Mouse (Mus musculus) olfactory bulb, adult 2 months (tissue): Measurements from ENCODE around the gene Dnajc17. TPM values are rescaled to one million over a fixed set of nuclear protein-coding genes. Genes with fewer than 3 reads are reported as not detected.

Source experiments
- H3K27ac ChIP-seq: fragments of 200-500 bp; 2 replicates; pipeline ENCODE4 v1.5.1; 2012; ENCODE audit warnings: low read depth, low read length; ENCODE audit not compliant: insufficient read depth
- H3K4me1 ChIP-seq: fragments of 200-500 bp; 2 replicates; pipeline ENCODE4 v1.6.1; 2012; ENCODE audit warnings: low read length; ENCODE audit not compliant: control insufficient read depth, insufficient read depth
- H3K4me3 ChIP-seq: fragments of 200-500 bp; 2 replicates; pipeline ENCODE4 v1.5.1; 2012; ENCODE audit warnings: mild to moderate bottlenecking, low read depth, low read length, moderate library complexity; ENCODE audit not compliant: insufficient read depth
- CTCF ChIP-seq: fragments of 200-500 bp; IDR thresholded peaks from 2 replicates; pipeline ENCODE4 v1.5.1; 2012; ENCODE audit warnings: low read depth, mild to moderate bottlenecking, low read length, moderate library complexity; ENCODE audit not compliant: insufficient read depth
- POLR2A ChIP-seq: fragments of 200-500 bp; IDR thresholded peaks from 2 replicates; pipeline ENCODE4 v1.6.1; 2012; ENCODE audit warnings: mild to moderate bottlenecking, low read depth, low read length, moderate library complexity; ENCODE audit not compliant: insufficient read depth
- WGBS: fragments of 180-500 bp; shearing (Covaris S2); methylation state at CpG from one replicate; pipeline ENCODE4 v1.1.7; 2018; 5-methylcytosine and 5-hydroxymethylcytosine counted together
- polyA plus RNA-seq: library from polyadenylated mRNA; stranded (reverse); fragments of >200 nt; gene quantifications from 2 replicates; pipeline ENCODE4 v1.2.4, GENCODE M21; 2012; ENCODE audit warnings: low replicate concordance; ENCODE audit not compliant: missing spikeins, insufficient read depth, insufficient read length

Gene Dnajc17
- polyA plus RNA-seq, 1 experiment: not detected

DNA sequence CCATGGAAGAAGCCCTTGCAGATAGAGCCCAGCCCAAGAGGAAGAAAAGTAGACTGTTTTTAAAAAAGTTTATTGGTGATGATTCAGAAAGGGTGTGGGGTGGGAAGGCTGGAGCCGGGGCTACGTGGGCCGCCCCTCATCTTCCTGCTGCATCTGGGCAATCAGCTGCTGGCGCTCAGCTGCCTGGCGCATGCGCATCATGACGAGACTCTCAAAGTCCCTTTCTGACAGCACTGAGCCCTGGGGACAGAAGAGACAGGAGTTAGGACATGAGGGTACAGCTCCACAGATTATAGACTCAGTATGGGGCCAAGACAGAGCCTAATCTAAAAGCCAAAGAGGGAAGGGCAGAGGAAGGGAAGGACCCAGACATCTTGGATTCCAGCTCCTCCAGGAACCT is 36.1 kb downstream of the Dnajc17 start:
- Histone ChIP-seq H3K4me1 (peaks cover 59% of the 10 kb centered on the region), H3K27ac (peak overlapping the region; percentile 76), H3K4me3 (no peak overlapping the region)
- TF ChIP-seq POLR2A (no peak), CTCF (no peak)
- WGBS: 68% methylated on average over 7 of the region's 7 CpGs

- 81% methylated on average over 8 of the region's 8 CpGs for WGBS
- Histone ChIP-seq H3K4me3 (no peak overlapping the region), H3K4me1 (peaks cover 65% of the 10 kb centered on the region), H3K27ac (no peak overlapping the region)
- TF ChIP-seq CTCF (no peak), POLR2A (no peak)
These were observed 37.0 kb downstream of the Dnajc17 start for GRCm38 (mm10) chr2:119171574-119171973.

DNA sequence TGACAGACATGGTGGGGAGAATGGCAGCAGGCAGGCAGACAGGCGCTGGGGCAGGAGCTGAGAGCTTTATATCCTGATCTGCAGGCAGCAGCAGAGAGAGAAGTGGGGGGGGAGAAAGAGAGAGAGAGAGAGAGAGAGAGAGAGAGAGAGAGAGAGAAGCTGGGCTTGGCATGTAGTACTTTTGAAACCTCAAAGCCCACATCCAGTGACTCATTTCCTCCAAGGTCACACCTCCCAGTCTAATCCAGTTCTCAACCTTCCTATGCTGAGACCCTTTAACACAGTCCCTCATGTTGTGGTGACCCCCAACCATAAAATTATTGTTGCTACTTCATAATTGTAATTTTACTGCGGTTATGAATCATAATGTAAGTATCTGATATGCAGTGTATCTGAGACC is 38.3 kb downstream of the Dnajc17 start:
- Histone ChIP-seq H3K4me3 (no peak overlapping the region), H3K27ac (no peak overlapping the region), H3K4me1 (peaks cover 61% of the 10 kb centered on the region)
- no peak for TF ChIP-seq POLR2A
- TF ChIP-seq CTCF: no peak
- WGBS: 88% methylated on average over 2 of the region's 2 CpGs

DNA sequence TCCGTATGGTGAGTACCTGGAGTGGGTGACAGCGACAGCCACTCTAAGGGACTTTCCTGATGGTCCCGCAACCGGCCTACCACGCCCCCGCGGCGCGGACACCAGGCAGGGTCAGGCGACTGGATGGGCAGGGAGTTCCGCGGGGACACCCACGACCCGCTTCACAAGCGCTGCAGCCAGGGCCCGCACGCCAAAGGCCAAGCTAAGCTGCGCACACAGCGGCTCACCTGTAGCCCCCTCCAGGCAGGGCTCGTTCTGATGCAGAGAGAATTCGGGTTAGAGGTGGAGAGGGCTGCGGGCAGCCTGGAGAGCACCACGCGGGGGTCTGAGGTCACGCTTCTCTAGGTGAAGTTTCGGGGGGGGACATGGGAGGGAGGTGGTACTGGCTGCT is 40.7 kb downstream of the Dnajc17 start:
- no peak overlapping the region for H3K27ac ChIP-seq
- H3K4me3 ChIP-seq: peak overlapping the region; percentile 52
- no peak for TF ChIP-seq CTCF
- TF ChIP-seq POLR2A: no peak
- peaks cover 37% of the 10 kb centered on the region for H3K4me1 ChIP-seq
- 7% methylated on average over 26 of the region's 26 CpGs for WGBS

DNA sequence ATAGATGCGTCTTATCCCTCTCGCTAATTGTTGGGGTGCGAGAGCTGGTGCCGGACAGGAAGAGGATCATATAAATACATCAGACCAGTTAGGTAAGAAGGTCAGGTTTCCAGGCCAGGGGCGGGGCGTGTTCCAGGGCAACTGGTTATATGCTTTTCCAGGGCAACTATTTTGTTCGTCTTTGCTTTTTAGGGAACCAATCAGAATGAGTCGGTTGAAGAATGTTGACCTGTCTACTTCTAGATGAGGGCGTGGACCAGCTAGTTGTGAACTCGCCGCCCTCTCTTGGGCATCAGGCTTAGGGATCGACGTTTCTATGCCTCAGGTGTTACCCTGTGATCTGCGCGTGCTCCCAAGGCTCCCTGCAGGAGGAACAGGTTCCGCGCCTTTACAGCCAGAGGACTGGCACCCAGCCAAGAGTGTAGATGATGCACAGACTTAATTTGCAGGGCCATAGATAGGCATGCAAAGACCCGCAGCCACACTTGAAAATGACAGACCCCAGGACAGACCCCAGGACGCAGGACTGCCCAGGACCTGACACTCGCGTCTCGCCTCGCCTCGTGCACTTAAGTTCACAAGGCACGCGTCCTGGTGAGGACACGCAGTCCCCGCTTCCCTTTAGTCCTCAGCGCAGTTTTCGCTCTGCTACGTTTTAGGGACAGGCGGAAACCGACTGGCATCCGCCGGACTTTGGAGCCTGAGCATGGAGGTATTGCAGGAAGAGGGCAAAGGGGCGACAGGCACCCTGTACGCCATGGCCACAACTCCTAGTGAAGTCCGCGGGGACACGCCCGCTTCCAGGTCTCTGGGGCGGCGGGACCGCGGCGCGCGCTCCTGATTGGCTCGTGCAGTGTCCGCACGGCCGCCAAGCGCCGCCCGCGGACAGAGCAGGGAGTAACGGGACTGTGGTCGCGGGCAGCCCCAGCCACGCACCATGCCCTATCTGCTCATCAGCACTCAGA is 41.4 kb downstream of the Dnajc17 start, which contains the start of gene Gchfr:
Gene Gchfr, plus strand, starts transcription at position 873 of the 965 bp plus-strand sequence.
- WGBS: under 1% methylated on average over 60 of the region's 60 CpGs

DNA sequence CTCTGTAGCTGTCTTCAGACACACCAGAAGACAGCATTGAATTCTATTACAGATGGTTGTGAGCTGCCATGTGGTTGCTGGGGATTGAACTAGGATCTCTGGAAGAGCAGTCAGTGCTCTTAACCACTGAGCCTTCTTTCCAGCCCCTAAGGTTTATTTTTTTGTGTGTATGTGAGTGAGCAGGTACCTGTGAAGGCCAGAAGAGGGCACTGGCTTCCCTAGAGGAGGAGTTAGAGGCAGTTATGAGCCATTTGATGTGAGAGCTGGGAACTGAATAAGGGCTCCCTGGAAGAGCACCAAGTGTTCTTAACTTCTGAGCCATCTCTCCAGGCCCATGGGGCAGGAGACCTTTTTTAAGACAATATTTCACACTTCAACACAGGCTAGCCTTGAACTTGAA is 43.2 kb downstream of the Dnajc17 start:
- TF ChIP-seq CTCF (no peak), POLR2A (no peak)
- Histone ChIP-seq H3K4me3 (no peak overlapping the region), H3K27ac (no peak overlapping the region), H3K4me1 (peaks cover 23% of the 10 kb centered on the region)

More for the DNA sequence above, 41.4 kb downstream of the Dnajc17 start, which contains the start of gene Gchfr:
- Histone ChIP-seq H3K4me3 (peak within 1 kb of the TSS; percentile 52), H3K27ac (no peak within 1 kb of the TSS), H3K4me1 (peaks cover 31% of the 10 kb centered on the region)
- TF ChIP-seq CTCF (no peak), POLR2A (no peak)

GRCm38 (mm10) chr2:119163999-119164398 is 44.6 kb downstream of the Dnajc17 start:
- Histone ChIP-seq H3K27ac (no peak overlapping the region), H3K4me1 (peaks cover 13% of the 10 kb centered on the region), H3K4me3 (no peak overlapping the region)
- TF ChIP-seq CTCF (no peak), POLR2A (no peak)
- 90% methylated on average over 4 of the region's 4 CpGs for WGBS

GRCm38 (mm10) chr2:119163135-119163534 is 45.5 kb downstream of the Dnajc17 start:
- Histone ChIP-seq H3K4me1 (peaks cover 13% of the 10 kb centered on the region), H3K4me3 (no peak overlapping the region), H3K27ac (no peak overlapping the region)
- no peak for TF ChIP-seq CTCF
- TF ChIP-seq POLR2A: no peak
- WGBS: 78% methylated on average over 3 of the region's 3 CpGs

DNA sequence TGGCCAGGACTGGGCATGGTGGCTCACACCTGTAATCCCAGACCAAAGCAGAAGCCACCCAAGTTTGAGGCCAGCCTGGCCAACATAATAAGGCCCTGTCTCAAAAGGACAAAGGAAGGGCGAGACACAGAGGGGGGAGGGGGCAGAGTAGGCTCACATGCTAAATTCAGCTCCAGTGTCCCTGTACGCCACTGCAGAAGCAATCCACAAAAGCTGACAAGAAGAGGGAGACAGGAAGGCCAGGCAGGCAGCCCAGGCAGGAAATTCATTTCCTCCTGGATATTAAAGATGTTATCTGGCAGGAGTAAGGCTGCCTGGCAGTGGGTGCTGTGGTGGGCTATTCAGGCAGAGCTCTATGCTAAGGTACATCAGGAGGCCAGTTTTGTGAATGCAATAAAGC is 47.3 kb downstream of the Dnajc17 start:
- no peak overlapping the region for H3K27ac ChIP-seq
- no peaks in the 10 kb centered on the region for H3K4me1 ChIP-seq
- 46% methylated on average over 2 of the region's 2 CpGs for WGBS
- H3K4me3 ChIP-seq: no peak overlapping the region
- no peak for TF ChIP-seq POLR2A
- TF ChIP-seq CTCF: no peak

DNA sequence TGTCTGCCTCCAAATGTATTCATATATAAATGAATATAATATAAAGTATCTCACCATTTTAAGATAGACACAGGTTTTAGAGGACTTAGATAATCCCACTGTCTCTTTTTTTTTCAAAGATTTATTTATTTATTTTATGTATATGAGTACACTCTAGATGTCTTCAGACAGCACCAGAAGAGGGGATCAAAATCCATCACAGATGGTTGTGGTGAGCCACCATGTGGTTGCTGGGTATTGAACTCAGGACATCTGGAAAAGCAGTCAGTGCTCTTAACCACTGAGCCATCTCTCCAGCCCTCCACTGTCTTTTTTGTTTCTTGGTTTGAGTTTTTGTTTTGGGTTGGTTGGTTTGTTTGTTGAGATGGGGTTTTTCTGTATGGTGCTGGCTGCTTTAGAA is 50.8 kb downstream of the Dnajc17 start:
- no peak for TF ChIP-seq POLR2A
- no peak for TF ChIP-seq CTCF
- H3K4me3 ChIP-seq: no peak overlapping the region
- no peak overlapping the region for H3K27ac ChIP-seq

More for the DNA sequence above, 50.8 kb downstream of the Dnajc17 start:
- peaks cover 6% of the 10 kb centered on the region; the same call in 1 of the 2 replicates for H3K4me1 ChIP-seq
